Mouse (Mus musculus) gastrocnemius, postnatal 36 days (tissue): ENCODE results near the gene Hmgcl. TPM values are rescaled to one million over a fixed set of nuclear protein-coding genes. Genes with fewer than 3 reads are reported as not detected.
"Not testable (repeated sequence)": the region's sequence is repeated elsewhere in the genome, so short reads cannot be mapped to it uniquely, and the experiment has no call there.

Experiments
- DNase-seq, 2 experiments: peaks; one replicate each; pipeline ENCODE4 v3.0.0; 2022
- intact Hi-C: fragments of 180-260 bp; cut with DNase I; formaldehyde crosslinking; loops from one replicate; pipeline ENCODE4 v1.15.1; 2025
- total RNA-seq, 2 experiments: library from RNA; stranded (reverse); gene quantifications; 2 replicates each; pipeline ENCODE4 v1.2.3; 2021

The Hmgcl gene
- total RNA-seq, 2 experiments from 2014 or later, result 38.7 to 39.0 TPM

GRCm38 (mm10) chr4:135926195-135926808 lies 19.9 kb upstream of the Hmgcl start:
- intact Hi-C loops, result no loop called here
- no peak for DNase-seq

DNA sequence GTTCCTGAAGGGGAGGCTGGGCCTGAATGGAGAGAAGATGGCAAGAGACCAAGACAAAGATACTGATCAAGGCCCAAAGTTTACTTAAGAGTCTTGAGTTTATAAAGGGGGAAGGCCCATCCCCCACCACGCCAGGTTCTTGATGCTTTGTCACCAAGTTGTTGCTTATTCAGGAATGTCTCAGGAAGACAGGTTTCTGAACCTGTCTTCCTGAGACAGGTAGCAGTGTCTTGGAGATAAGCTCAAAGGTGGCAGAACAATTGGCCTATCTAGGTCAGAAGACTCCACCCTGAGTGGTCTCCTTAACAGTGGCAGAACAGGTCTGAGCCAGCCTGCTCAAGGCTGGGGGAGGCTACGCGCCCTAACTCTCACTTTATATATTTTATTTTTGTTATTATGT lies 19.4 kb upstream of the Hmgcl start:
- DNase-seq, result no peak
- intact Hi-C loops, result no loop called here

DNA sequence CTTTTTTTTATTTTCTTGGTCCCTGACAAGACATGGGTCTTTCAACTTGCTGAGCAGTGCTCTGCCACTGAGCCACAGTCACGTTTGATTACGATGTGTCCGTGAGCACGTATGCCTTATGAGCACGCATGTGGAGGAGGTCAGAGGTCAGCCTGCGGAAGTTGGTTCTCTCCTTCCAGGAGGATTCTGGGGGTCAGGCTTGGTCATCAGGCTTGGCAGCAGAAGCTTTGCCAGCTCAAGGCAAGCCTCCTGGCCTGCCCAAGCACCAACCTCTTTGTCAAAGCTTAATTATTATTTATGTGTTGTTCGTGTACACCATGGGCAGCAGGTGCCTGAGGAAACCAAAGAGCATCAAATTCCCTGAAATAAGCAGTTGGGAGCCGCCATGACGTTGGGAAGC lies 17.9 kb upstream of the Hmgcl start:
- no peak for DNase-seq
- intact Hi-C loops, result no loop called here

GRCm38 (mm10) chr4:135929405-135929804 lies 16.8 kb upstream of the Hmgcl start:
- no peak for DNase-seq
- intact Hi-C loops, result no loop called here

DNA sequence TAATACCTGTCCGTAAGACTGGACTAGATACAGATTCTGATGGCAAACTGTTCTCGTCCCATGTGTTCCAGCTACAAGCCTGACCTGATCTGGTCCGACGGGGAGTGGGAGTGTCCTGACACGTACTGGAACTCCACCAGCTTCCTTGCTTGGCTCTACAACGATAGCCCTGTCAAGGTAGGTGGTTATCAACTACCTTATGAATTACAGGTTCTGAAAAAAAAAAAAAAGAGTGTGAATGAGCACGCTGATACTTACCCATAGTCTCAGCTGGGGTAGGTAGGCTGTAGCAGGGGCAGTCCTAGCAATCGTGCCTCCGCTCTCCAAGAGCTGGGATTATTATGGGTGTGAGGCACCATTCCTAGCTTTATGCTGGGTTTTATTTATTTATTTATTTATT lies 16.4 kb upstream of the Hmgcl start:
- DNase-seq, result no peak
- intact Hi-C loops, result loop anchor here (5.0 kb wide), 2 partner anchors 43 to 128 kb away; no protein-coding TSS in a partner anchor

- intact Hi-C loops, result loop anchor here (5.0 kb wide), 2 partner anchors 43 to 128 kb away; no protein-coding TSS in a partner anchor
Measured at GRCm38 (mm10) chr4:135930239-135930638, 16.0 kb upstream of the Hmgcl start.

GRCm38 (mm10) chr4:135931832-135932231 lies 14.4 kb upstream of the Hmgcl start:
- intact Hi-C loops, result loop anchor here (5.0 kb wide), 2 partner anchors 45 to 130 kb away; no protein-coding TSS in a partner anchor
- no peak for DNase-seq

More at GRCm38 (mm10) chr4:135930239-135930638, 16.0 kb upstream of the Hmgcl start:
- DNase-seq, result no peak

GRCm38 (mm10) chr4:135934708-135935500 lies 11.3 kb upstream of the Hmgcl start:
- intact Hi-C loops, result loop anchor here (5.0 kb wide), 2 partner anchors 48 to 133 kb away; no protein-coding TSS in a partner anchor
- no peak for DNase-seq

GRCm38 (mm10) chr4:135935502-135935901 lies 10.7 kb upstream of the Hmgcl start:
- intact Hi-C loops, result no loop called here
- peak in 1 of 2 experiments; percentile 41 for DNase-seq

DNA sequence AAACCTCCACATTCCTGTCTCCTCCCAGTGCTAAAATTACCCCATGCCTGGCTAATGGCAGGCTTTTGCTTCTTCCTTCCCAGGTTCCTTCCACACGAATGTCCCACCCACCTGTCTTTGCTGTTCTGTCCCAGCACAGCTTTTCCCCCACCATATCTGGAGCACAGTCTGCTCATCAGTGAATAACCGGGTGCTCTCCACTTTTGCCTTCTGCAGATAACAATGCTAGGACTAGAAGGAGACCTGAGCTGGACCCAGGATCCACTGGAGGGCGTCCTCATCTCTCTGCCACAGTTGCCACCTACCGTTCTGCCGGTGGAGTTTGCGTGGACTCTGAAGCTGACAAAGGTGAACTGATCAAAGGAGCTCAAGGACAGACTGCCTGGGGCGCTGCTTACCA lies 7.4 kb upstream of the Hmgcl start:
- intact Hi-C loops, result no loop called here
- DNase-seq, result no peak

DNA sequence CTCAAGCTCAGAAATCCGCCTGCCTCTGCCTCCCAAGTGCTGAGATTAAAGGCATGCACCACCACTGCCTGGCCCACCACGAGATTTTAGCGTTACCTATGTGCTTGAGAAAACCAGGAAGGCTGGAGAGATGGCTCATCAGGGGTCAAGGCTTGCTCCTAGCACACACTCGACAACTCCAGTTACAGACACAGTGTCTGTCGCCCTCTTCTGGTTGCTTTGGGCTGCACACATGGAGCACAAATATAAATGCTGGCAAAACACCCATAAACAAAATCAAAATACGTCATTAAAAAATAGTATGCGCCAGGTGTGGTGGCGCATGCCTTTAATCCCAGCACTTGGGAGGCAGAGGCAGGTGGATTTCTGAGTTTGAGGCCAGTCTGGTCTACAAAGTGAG lies 5.2 kb upstream of the Hmgcl start:
- intact Hi-C loops, DNase-seq: not testable (repeated sequence)

- DNase-seq, result no peak
- intact Hi-C loops, result no loop called here
Measured at GRCm38 (mm10) chr4:135942193-135942592, 4.1 kb upstream of the Hmgcl start.

GRCm38 (mm10) chr4:135943389-135943788 lies 2.9 kb upstream of the Hmgcl start:
- no peak for DNase-seq
- intact Hi-C loops, result no loop called here

DNA sequence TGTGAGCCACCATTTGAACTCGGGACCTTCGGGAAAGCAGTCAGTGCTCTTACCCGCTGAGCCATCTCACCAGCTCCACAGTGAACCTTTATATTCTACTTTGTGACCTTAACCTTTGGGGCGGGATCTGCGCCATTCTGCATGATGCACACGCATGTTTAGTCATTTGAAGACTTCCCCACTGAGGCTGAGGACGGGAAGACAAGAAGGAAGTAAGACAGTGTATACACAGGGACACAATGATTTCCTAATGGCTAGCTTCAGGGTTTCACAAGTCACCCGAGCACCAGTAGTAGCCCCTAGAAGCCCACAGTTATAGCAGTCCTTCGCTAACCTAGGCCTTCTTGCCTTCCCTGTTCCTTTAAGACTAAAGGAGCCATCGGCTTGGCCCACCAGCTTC lies 542 bp upstream of the Hmgcl start:
- intact Hi-C loops, result no loop called here

DNA sequence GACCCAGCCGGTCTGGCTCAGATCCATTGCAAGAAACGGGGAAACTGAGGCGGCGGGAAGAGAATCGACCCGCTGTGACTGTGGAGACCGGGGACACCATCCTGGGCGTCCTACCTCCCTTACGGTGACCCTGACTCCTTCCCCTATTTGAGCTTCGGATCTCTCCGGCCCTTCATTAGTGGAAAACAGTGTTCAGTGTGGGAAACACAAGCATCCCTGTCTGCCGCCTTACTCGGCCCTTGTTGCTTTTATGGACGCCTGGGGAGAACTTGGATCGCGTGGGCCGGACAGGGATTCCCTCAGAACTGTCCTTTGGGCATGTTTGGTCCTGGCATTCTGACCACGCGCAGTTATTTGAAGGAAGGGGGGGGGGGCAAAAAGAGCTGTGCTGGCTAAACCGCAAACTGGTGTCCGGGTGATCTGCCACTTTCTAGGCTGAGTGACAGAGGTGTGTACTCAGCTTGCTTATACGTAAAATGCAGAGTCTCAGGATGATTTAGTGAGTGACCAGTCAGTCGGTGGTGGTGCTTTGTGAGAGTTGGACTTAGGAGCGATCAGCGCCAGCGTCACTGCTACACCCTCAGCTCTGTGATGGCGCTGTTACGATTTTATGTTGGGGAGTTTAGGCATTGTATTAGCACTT lies 532 bp downstream of the Hmgcl start:
- DNase-seq, result no peak
- intact Hi-C loops, result no loop called here

More for the DNA sequence above, 542 bp upstream of the Hmgcl start:
- DNase-seq, result no peak

DNA sequence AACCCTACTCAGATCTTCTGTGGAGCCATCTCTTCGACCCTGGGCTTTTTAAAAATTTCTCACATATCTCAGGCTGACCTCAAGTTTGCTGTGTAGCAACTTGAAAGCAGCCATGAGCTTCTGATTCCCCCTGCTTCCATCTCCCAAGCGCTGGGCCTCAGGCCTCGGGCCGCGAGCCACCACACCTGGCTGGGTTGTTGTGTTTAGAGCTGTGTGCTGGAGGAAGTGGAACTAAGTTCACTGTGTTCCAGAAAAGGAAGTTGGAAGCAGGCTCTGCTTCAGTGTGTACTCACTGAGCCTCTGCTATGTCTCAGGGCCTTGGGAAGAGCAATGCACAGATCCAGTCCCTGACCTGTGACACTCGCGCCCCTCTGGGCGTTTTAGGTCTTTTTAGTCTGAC lies 1.9 kb downstream of the Hmgcl start:
- intact Hi-C loops, result no loop called here

DNA sequence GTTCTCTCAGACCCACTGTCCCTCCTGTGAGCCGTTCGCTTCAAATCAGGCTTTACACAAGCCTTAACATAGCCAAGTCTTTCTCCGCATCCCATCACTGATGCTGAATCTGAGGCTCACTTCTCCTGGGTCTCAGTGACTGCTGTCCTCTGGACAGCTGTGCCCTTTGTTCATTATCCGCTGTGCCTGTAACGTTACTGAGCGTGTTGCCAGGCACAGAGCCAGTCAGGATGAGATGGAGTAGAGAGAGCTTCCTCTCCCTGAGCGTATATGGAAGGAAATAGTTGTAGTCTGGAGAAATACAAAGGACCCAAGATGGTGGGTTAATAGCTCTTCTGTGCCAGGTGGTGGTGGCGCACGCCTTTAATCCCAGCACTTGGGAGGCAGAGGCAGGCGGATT lies 3.2 kb downstream of the Hmgcl start:
- no peak for DNase-seq
- intact Hi-C loops, result no loop called here

More for the DNA sequence above, 1.9 kb downstream of the Hmgcl start:
- no peak for DNase-seq

GRCm38 (mm10) chr4:135949911-135950310 lies 3.7 kb downstream of the Hmgcl start:
- intact Hi-C loops, result no loop called here
- no peak for DNase-seq

DNA sequence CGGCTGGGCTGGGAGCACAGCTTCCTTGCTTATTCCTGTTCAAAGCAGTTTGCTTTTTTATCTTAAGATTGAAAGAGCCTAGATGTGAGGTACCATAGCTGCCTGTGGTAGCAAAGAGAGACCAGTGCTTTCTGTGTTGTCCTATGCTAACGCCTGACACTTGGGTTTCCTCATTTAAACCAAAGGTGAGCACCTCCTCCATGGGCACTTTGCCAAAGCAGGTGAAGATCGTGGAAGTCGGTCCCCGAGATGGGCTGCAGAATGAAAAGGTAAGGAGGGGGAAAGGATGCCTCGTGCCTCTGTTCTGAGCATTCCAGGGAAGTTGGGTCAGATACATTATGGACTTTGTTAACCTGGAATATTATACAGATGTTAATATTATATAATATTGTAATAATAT lies 4.1 kb downstream of the Hmgcl start:
- intact Hi-C loops, result no loop called here
- DNase-seq, result no peak

GRCm38 (mm10) chr4:135951505-135951904 lies 5.3 kb downstream of the Hmgcl start:
- no peak for DNase-seq
- intact Hi-C loops, result no loop called here

DNA sequence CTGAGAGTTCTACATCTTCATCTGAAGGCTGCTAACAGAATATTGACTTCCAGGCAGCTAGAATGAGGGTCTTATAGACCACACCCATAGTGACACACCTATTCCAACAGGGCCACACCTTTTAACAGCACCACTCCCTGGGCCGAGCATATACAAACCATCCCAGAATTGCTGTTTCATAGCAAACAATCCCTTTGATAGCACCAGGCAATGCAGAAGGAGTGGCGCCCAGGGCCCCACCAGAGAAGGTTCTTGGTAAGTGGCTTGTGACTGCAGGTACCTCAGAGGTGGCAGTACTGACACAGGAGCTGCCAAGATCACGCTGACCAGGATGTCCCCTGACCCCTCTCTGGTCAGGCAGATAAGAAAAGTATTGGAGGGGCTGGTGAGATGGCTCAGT lies 6.9 kb downstream of the Hmgcl start:
- intact Hi-C loops, result no loop called here
- DNase-seq, result no peak
